Mouse (Mus musculus): Measurements from ENCODE around the gene Osbpl5. TPM values are rescaled to one million over a fixed set of nuclear protein-coding genes. Genes with fewer than 3 reads are reported as not detected.
A peak's percentile ranks its signal among the peaks of the same experiment; 100 is the strongest.

Osbpl5 gene
- polyA plus RNA-seq, 1 experiment from 2014 or later, result 26.4 TPM

DNA sequence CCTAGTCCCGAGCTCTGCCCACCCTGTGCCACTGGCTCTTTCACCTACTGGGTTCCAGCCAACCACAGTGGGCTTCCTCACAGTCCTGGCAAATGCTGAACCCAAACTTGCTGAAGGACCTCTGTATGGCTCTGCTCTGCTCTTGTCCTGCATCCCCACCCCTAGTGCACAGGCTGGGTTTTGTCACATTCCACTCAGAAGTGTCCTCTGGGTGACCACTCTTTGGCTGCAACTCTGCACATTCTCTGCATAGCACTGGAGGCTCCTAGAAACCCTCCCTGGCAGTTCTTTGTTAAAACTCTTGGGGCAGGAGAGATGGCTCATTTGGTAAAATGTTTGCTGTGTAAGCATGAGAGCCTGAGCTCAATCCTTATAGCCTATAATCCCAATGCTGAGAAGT lies 39.0 kb downstream of the Osbpl5 start:
- H3K27me3 ChIP-seq (replicated peaks; ENCODE audit: control insufficient read depth, insufficient read depth, low read length), result no peaks in the 10 kb centered on the region
- 83% methylated on average over 1 of the region's 1 CpGs for WGBS
- H3K9ac ChIP-seq (ENCODE audit: low read depth, low read length), result no peak overlapping the region
- H3K4me1 ChIP-seq (ENCODE audit: control insufficient read depth, insufficient read depth, low read length), result peaks cover 3% of the 10 kb centered on the region; the same call in 1 of the 2 replicates
- H3K4me3 ChIP-seq (ENCODE audit: low read length), result no peak overlapping the region
- H3K4me2 ChIP-seq (ENCODE audit: low read depth, low read length), result no peak overlapping the region
- H3K9me3 ChIP-seq (ENCODE audit: control insufficient read depth, low read length), result no peaks in the 10 kb centered on the region
- ATAC-seq, result peak; percentile 56; the same call in 1 of the 2 replicates
- H3K27ac ChIP-seq (ENCODE audit: low read length), result no peak overlapping the region
- peaks cover 9% of the 10 kb centered on the region for H3K36me3 ChIP-seq (ENCODE audit: control insufficient read depth, insufficient read depth, low read length)

DNA sequence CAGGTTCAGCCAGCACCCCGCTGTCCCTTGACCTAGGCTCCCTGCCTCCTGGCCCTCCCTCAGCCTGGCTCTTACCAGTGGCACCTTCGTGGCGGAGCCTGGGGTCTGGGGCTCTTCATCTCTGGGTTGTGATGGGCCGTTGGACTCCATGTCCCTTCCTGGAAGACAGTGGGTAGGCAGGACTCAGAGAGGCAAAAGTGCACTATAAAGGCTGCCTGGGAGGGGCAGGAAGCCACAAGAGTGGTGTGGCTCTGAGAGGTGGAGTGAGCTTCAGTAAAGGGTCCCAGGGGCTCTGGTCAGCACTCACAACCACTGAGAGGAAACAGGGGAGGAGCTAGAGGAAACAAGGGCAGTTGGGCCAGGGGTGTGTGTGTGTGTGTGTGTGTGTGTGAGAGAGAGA lies 43.4 kb downstream of the Osbpl5 start:
- H3K9ac ChIP-seq (ENCODE audit: low read depth, low read length), result no peak overlapping the region
- no peak for ATAC-seq
- peaks cover 14% of the 10 kb centered on the region for H3K36me3 ChIP-seq (ENCODE audit: control insufficient read depth, insufficient read depth, low read length)

DNA sequence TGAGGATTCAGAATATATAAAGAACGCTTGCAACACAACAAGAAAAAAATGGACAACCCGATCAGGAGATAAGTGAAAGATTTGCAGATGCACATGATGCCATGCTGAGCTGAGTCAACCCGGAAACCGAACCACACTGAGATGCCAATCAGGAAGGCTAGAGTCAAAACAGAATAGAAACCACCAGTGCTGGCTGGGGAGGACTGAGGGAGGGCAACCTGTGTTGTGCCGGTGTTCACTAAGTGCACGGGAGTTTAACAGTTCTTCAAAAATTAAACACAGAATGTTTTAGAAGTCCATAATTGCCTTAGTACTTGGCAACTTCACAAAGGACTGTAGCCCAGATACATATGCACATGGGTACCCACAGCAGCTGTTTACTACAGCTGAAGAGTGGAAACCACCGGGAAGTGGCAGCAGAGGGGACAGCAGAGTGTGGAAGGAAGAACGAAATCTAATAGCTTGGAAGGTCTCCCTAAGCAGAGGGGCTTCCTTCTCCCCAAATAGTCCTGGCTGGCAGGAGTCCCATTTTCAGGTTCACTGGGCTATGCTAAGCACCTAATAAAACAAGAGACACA lies 43.9 kb downstream of the Osbpl5 start:
- Histone ChIP-seq H3K27me3 (replicated peaks; ENCODE audit: control insufficient read depth, insufficient read depth, low read length) (no peaks in the 10 kb centered on the region), H3K4me1 (ENCODE audit: control insufficient read depth, insufficient read depth, low read length) (peaks cover 10% of the 10 kb centered on the region; the same call in 1 of the 2 replicates), H3K4me3 (ENCODE audit: low read length) (no peak overlapping the region), H3K9ac (ENCODE audit: low read depth, low read length) (no peak overlapping the region), H3K27ac (ENCODE audit: low read length) (no peak overlapping the region), H3K36me3 (ENCODE audit: control insufficient read depth, insufficient read depth, low read length) (peaks cover 14% of the 10 kb centered on the region), H3K9me3 (ENCODE audit: control insufficient read depth, low read length) (no peaks in the 10 kb centered on the region), H3K4me2 (ENCODE audit: low read depth, low read length) (no peak overlapping the region)
- WGBS, result 86% methylated on average over 8 of the region's 8 CpGs
- ATAC-seq, result no peak

More for the DNA sequence above, 43.4 kb downstream of the Osbpl5 start:
- Histone ChIP-seq H3K4me3 (ENCODE audit: low read length) (no peak overlapping the region), H3K9me3 (ENCODE audit: control insufficient read depth, low read length) (no peaks in the 10 kb centered on the region), H3K27ac (ENCODE audit: low read length) (no peak overlapping the region), H3K4me2 (ENCODE audit: low read depth, low read length) (no peak overlapping the region), H3K4me1 (ENCODE audit: control insufficient read depth, insufficient read depth, low read length) (peaks cover 10% of the 10 kb centered on the region; the same call in 1 of the 2 replicates), H3K27me3 (replicated peaks; ENCODE audit: control insufficient read depth, insufficient read depth, low read length) (no peaks in the 10 kb centered on the region)
- 75% methylated on average over 4 of the region's 4 CpGs for WGBS

DNA sequence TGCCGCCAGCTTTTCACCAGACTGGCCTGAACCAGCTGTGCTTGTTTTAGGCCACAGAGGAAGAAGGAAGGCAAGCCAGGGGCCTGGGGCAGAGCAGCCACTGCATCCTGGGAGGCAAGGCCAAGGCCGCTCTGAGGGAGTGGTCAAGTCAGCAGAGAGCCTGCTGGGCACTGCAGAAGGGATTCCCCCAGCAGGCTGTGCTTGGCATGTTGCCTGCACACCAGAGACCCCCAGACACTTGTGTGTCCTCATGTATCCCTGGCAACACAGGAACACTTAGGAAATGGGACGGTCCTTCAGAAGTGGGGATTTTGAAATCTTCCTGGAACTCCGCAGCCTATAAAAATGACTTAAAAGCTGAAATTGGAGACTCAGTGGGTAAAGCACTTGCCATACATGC lies 44.8 kb downstream of the Osbpl5 start:
- H3K9me3 ChIP-seq (ENCODE audit: control insufficient read depth, low read length), result no peaks in the 10 kb centered on the region
- no peak overlapping the region for H3K9ac ChIP-seq (ENCODE audit: low read depth, low read length)
- H3K36me3 ChIP-seq (ENCODE audit: control insufficient read depth, insufficient read depth, low read length), result peaks cover 14% of the 10 kb centered on the region
- WGBS, result 40% methylated on average over 4 of the region's 4 CpGs
- H3K4me1 ChIP-seq (ENCODE audit: control insufficient read depth, insufficient read depth, low read length), result peaks cover 10% of the 10 kb centered on the region; the same call in 1 of the 2 replicates
- no peaks in the 10 kb centered on the region for H3K27me3 ChIP-seq (replicated peaks; ENCODE audit: control insufficient read depth, insufficient read depth, low read length)
- H3K4me3 ChIP-seq (ENCODE audit: low read length), result no peak overlapping the region
- no peak overlapping the region for H3K4me2 ChIP-seq (ENCODE audit: low read depth, low read length)
- peak; percentile 52; the same call in 1 of the 2 replicates for ATAC-seq
- 0 out of 2 replicates have a peak overlapping the region, but pooled peaks have one; percentile 19 for H3K27ac ChIP-seq (ENCODE audit: low read length)

DNA sequence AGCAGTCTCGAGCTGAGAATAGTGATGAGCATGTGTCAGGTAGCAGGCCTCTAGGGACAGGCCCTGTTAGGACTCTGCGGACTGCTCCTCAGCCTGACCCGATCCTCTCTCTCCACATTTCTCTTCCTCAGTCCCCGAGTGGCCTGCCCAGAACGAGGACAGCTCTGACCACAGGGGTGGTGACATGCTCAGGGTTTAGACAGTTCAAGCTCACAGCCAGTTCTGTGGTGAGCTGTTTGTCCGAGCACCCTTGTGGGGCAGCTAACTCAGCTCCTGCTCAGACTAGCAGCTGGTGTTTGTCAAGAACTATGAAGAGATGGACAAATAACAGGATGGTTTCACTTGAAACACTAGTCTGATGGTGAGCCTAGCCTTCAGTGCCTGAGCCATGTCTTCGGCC lies 45.4 kb downstream of the Osbpl5 start:
- ATAC-seq, result no peak
- Histone ChIP-seq H3K9me3 (ENCODE audit: control insufficient read depth, low read length) (no peaks in the 10 kb centered on the region), H3K9ac (ENCODE audit: low read depth, low read length) (no peak overlapping the region), H3K4me3 (ENCODE audit: low read length) (no peak overlapping the region), H3K4me2 (ENCODE audit: low read depth, low read length) (no peak overlapping the region), H3K27me3 (replicated peaks; ENCODE audit: control insufficient read depth, insufficient read depth, low read length) (no peaks in the 10 kb centered on the region), H3K36me3 (ENCODE audit: control insufficient read depth, insufficient read depth, low read length) (peaks cover 14% of the 10 kb centered on the region), H3K4me1 (ENCODE audit: control insufficient read depth, insufficient read depth, low read length) (peaks cover 10% of the 10 kb centered on the region; the same call in 1 of the 2 replicates), H3K27ac (ENCODE audit: low read length) (no peak overlapping the region)
- 80% methylated on average over 7 of the region's 7 CpGs for WGBS

DNA sequence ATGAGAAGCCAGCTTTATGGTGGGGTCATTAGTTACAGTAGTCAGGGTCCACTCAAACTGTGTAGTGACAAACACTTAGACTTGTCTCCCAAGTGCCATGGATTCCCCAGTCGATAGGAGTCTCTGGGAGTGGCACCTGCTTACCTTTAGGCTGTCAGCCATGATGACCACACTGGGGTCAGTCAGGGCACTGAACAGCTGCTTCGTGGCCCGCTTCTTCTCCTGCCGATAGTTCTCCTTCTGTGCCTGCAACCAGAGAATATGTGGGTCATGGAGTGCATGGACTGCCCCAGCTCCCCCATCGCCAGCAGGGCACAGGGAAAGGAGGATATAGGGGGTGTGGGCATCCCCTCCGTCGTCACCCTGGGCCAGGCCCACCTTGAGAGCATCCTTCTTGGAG lies 47.4 kb downstream of the Osbpl5 start:
- no peak for ATAC-seq
- Histone ChIP-seq H3K27me3 (replicated peaks; ENCODE audit: control insufficient read depth, insufficient read depth, low read length) (no peaks in the 10 kb centered on the region), H3K4me1 (ENCODE audit: control insufficient read depth, insufficient read depth, low read length) (peaks cover 10% of the 10 kb centered on the region; the same call in 1 of the 2 replicates), H3K27ac (ENCODE audit: low read length) (no peak overlapping the region), H3K4me3 (ENCODE audit: low read length) (no peak overlapping the region), H3K4me2 (ENCODE audit: low read depth, low read length) (no peak overlapping the region), H3K9ac (ENCODE audit: low read depth, low read length) (no peak overlapping the region), H3K36me3 (ENCODE audit: control insufficient read depth, insufficient read depth, low read length) (peaks cover 20% of the 10 kb centered on the region; the same call in 1 of the 2 replicates), H3K9me3 (ENCODE audit: control insufficient read depth, low read length) (no peaks in the 10 kb centered on the region)
- 88% methylated on average over 7 of the region's 7 CpGs for WGBS

DNA sequence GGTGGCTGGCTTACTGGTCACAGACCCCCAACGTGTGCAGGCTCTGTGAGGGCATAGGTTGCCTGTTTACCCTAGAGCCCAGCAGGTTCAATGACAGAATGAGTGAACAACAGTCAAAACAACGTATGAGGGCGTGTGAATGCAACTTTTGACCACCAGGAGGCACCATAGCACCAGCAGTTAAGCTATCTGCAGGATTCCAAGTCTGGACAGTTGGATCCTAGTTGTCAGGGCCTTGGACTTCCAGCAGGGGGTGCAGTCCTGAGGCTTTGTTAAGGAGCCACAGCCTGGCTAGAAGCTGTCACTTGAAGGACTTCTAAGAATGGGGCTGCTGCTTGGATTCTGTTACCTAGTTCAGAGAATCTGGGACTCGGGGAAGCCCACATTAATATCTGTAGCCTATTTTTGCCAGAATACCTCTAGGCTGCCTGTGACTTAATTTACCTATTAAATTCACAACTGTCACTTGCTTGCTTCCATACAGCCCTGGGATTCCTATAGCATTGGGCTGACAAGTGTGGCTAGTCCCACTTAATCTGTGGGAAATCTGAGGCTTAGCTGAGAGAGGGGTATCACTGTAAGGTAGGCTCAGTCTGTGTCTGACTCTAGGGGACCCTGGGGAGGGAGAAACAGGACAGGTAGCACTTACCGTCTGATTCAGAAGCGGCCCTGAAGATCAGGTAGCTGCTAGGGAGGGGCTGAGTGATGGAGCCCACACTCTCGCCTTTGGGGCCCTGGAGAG lies 49.9 kb downstream of the Osbpl5 start:
- Histone ChIP-seq H3K36me3 (ENCODE audit: control insufficient read depth, insufficient read depth, low read length) (peaks cover 27% of the 10 kb centered on the region; the same call in 1 of the 2 replicates), H3K9ac (ENCODE audit: low read depth, low read length) (no peak overlapping the region), H3K4me1 (ENCODE audit: control insufficient read depth, insufficient read depth, low read length) (0 out of 2 replicates have a peak, but pooled peaks cover 2% of the 10 kb centered on the region), H3K4me2 (ENCODE audit: low read depth, low read length) (no peak overlapping the region), H3K4me3 (ENCODE audit: low read length) (no peak overlapping the region), H3K27me3 (replicated peaks; ENCODE audit: control insufficient read depth, insufficient read depth, low read length) (no peaks in the 10 kb centered on the region), H3K9me3 (ENCODE audit: control insufficient read depth, low read length) (no peaks in the 10 kb centered on the region), H3K27ac (ENCODE audit: low read length) (no peak overlapping the region)
- ATAC-seq, result peak; percentile 77
- WGBS, result 35% methylated on average over 7 of the region's 7 CpGs

DNA sequence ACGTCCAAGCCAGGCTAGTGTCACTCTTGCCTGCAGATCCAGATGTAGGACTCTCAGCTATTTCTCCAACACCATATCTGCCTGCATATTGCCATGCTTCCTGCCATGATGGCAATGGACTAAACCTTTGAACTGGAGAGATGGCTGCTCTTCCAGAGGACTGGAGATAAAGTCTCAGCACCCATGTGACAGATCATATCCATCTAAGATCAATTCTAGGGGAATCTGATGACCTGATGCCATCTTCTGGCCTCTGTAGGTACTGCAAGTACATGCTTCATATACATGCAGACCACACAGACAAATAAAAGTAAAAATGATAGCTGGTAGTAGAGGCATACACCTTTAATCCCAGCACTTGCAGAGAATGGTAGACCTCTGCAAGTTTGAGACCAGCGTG lies 60.6 kb downstream of the Osbpl5 start:
- Histone ChIP-seq H3K27me3 (replicated peaks; ENCODE audit: control insufficient read depth, insufficient read depth, low read length) (no peaks in the 10 kb centered on the region), H3K27ac (ENCODE audit: low read length) (no peak overlapping the region), H3K4me3 (ENCODE audit: low read length) (no peak overlapping the region), H3K4me1 (ENCODE audit: control insufficient read depth, insufficient read depth, low read length) (no peaks in the 10 kb centered on the region), H3K36me3 (ENCODE audit: control insufficient read depth, insufficient read depth, low read length) (peaks cover 8% of the 10 kb centered on the region), H3K4me2 (ENCODE audit: low read depth, low read length) (no peak overlapping the region), H3K9ac (ENCODE audit: low read depth, low read length) (no peak overlapping the region), H3K9me3 (ENCODE audit: control insufficient read depth, low read length) (no peaks in the 10 kb centered on the region)
- ATAC-seq, result no peak
- whole genome bisulfite sequencing, result 67% methylated on average over 2 of the region's 2 CpGs

DNA sequence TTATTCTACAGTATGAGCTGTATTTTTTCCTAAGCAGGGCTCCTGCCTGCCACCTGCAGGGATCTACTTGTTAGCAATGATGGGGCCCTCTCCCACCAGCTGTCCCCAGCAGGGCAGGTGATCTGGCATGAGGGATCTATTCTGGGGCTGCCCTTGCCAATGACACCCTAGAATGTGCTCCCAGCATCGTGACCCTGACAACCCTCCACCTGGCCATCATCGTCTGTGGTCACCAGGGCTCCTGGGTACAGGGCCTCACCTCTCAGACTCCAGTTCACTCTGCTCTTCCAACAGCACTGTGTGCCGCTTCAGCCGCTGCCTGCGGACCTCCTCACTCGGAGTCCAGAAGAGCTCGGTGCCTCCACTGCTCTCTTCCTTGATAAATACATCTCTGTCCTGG lies 62.2 kb downstream of the Osbpl5 start:
- Histone ChIP-seq H3K4me1 (ENCODE audit: control insufficient read depth, insufficient read depth, low read length) (no peaks in the 10 kb centered on the region), H3K27ac (ENCODE audit: low read length) (no peak overlapping the region), H3K9ac (ENCODE audit: low read depth, low read length) (no peak overlapping the region), H3K27me3 (replicated peaks; ENCODE audit: control insufficient read depth, insufficient read depth, low read length) (no peaks in the 10 kb centered on the region), H3K36me3 (ENCODE audit: control insufficient read depth, insufficient read depth, low read length) (peaks cover 11% of the 10 kb centered on the region), H3K4me2 (ENCODE audit: low read depth, low read length) (no peak overlapping the region), H3K9me3 (ENCODE audit: control insufficient read depth, low read length) (no peaks in the 10 kb centered on the region), H3K4me3 (ENCODE audit: low read length) (no peak overlapping the region)
- no peak for ATAC-seq
- WGBS, result 94% methylated on average over 7 of the region's 7 CpGs
